Mouse (Mus musculus) heart, postnatal 0 days (tissue): Measurements from ENCODE around the gene Igll1.

Experiments
- CTCF ChIP-seq: IDR thresholded peaks from 2 replicates; pipeline ENCODE4 v1.5.1; 2016; ENCODE audit warnings: antibody characterized with exemption, control low read depth, low read depth
- EP300 ChIP-seq: IDR thresholded peaks from 2 replicates; pipeline ENCODE4 v1.6.1; 2016; ENCODE audit warnings: antibody characterized with exemption, low read depth

GRCm38 (mm10) chr16:16862288-16862687 lies 1.5 kb downstream of the Igll1 start:
- TF ChIP-seq EP300 (no peak), CTCF (no peak)
